Mouse (Mus musculus) c-Kit-negative CD71-positive TER-119-positive erythroid progenitor cells, embryonic 14.5 days (primary cell): ENCODE measurements around the gene 4921524J17Rik.

Source experiments
- DNase-seq: peaks from one replicate; pipeline ENCODE4 v3.0.0-alpha.2; 2013; ENCODE audit warnings: low read depth, low spot score

Gene 4921524J17Rik

GRCm38 (mm10) chr8:85432168-85433016 is at the start of gene 4921524J17Rik:
4921524J17Rik (minus strand) TSS chr8:85432833.
- peak; percentile 91 for DNase-seq

- no peak for DNase-seq
Observed at GRCm38 (mm10) chr8:85482427-85482826, 49.8 kb upstream of the 4921524J17Rik start.

DNA sequence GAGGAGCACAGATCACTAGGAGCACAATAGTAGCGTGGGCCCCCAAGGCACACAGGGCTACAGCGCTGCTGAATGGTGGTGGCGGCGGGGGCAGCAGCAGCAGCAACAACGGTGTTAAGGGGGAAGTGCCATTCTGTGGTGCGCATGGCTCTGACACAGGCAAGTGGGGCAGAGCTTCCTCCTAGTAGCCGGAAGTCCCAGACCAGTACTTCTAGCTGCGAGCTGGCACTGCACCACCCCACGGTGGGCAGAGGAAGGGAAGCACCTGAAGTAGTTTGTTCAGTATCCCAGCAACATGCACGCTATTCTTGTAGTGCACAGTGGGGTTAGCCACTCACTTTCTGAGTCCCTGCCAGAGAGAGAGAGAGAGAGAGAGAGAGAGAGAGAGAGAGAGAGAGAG is 49.3 kb upstream of the 4921524J17Rik start:
- DNase-seq, result no peak

GRCm38 (mm10) chr8:85479710-85480109 is 47.1 kb upstream of the 4921524J17Rik start:
- DNase-seq, result no peak

- DNase-seq, result no peak
Observed at GRCm38 (mm10) chr8:85478397-85478796, 45.8 kb upstream of the 4921524J17Rik start.

DNA sequence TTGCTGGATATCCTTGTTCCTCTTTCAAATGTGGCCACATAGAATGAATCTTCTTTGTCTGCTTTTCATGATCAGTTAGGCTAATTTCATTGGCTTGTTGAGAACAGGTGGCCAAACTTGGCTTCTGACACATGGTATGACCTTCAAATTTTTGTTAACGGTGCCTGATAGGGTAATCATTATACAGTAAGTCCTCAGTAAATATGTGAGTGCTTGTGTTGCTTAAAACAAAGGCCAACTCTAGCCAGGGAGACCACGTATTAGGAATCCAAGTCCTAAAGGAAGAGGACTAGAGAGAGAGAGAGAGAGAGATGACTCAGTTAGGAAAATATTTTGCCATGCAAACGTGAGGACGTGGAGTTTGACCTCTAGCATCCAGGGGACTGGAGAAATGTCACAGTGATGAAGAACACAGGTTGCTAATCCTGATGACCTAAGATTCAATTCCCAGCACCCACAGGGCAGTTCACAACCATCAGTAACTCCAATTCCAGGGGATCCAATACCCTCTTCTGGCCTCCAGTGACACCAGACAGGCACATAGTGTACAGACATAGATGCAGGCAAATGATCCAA is 44.4 kb upstream of the 4921524J17Rik start:
- DNase-seq, result no peak

DNA sequence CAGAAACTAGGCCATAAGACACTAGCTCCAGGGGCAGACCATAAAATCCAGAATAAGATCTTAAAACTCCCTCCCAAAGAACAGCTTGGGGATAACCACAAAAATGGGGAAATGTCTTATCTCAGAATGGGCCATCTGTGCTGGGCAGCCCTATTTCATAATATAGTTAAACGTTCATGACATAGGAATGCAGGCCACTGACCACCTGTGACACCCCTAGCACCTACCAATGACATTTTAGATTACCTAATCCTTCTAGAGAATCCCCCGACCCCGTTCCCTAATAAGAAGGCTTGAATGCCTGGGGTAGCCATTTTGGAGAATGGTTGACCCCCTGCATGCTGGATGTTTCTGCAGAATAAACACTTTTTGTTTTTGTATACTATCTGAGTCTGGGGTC is 42.3 kb upstream of the 4921524J17Rik start:
- DNase-seq, result no peak

DNA sequence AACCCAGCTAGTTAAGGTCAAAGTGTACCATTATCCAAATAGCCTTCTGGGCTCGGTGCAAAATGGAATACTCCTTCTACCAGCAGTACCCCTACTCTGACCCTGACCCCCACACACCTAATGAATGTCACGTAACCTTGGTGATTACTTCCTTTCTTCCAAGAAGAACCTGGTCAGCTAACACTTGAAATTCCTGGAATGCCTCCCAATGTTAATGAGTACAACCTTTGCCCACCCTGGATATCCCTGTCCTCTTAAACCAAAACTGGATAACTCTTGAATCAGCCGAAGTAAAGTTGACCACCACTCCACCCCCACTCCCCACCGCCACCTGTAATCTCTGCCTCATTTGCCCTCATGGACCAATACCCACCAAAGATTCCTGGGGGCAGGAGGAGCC is 40.6 kb upstream of the 4921524J17Rik start:
- no peak for DNase-seq

DNA sequence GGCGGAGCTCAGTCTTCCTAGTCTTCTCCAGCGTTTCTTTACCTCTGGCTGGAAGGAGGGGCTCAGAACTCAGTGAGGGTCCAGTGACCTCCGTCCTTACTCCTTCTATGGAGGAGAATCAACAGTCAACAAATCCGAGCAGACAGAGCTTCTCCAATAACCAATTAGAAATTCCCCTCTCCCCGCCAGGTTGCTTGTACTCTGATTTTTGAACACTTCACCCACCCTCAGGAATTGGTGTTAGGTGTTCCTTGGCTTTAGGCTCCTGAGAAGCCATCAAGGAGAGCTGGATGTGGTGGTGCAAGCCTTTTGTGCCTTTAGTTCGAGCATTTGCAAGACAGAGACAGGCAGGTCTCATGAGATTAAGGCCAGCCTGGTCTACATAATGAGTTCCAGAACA is 40.2 kb upstream of the 4921524J17Rik start:
- DNase-seq, result no peak

DNA sequence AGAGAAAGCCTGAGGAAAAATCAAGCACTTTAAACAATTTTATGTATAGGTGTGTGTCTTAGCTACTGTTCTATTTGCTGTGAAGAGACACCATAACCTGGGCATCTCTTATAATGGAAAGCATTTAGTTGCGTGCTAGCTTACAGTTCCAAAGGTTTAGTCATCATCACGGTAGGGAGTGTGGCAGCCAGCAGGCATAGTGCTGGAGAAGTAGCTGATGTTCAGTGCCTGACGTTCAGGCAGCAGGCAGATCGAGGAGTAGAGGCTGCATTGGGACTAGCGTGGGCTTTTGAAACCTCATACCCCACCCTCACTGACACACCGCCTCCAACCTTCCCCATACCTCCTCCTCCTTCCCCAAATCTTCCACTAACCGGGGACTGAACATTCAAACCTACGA is 38.1 kb upstream of the 4921524J17Rik start:
- DNase-seq, result no peak

GRCm38 (mm10) chr8:85466056-85466455 is 33.4 kb upstream of the 4921524J17Rik start:
- DNase-seq, result no peak

GRCm38 (mm10) chr8:85464316-85464715 is 31.7 kb upstream of the 4921524J17Rik start:
- no peak for DNase-seq

- DNase-seq, result no peak
Observed at GRCm38 (mm10) chr8:85462441-85462840, 29.8 kb upstream of the 4921524J17Rik start.

GRCm38 (mm10) chr8:85461377-85461776 is 28.7 kb upstream of the 4921524J17Rik start:
- DNase-seq, result peak; percentile 1

DNA sequence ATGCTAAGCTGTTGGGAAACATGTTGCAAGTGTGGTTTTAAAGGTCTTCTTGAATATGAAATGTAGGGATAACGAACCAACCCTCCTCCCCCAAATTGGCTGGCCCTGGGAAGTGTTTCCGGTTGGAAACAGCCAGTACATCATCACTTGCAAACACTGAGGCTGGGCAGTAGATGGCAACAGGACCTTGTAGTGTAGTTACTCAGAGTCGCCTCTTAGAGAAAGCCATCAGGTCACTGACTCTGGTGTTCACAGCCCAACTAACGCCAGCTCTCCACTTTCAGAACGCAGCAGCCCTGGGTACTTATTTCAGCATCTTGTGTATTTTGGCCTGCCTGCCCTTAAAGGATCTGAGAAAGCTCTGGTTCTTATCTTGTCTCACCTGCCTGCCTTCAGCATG is 28.2 kb upstream of the 4921524J17Rik start:
- no peak for DNase-seq

DNA sequence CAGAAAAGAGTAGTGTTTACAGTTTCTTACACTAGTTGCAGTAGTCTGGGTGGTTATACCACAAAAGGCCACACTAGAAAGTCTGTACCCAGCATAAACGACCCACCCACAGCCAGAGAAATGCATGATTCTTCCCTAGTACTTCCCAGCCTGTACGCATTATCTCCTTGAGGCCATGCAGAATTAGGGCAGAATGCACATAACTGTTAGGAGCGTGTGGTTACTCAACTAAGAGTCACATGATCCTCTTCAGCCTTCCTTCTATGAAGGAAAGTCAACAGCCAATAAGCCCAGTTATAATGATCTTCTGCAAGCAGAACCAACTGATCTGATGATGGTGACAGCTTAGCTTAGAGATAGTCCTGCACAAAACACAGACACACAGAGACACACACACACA is 26.9 kb upstream of the 4921524J17Rik start:
- no peak for DNase-seq

GRCm38 (mm10) chr8:85456536-85456935 is 23.9 kb upstream of the 4921524J17Rik start:
- DNase-seq, result peak; percentile 33

DNA sequence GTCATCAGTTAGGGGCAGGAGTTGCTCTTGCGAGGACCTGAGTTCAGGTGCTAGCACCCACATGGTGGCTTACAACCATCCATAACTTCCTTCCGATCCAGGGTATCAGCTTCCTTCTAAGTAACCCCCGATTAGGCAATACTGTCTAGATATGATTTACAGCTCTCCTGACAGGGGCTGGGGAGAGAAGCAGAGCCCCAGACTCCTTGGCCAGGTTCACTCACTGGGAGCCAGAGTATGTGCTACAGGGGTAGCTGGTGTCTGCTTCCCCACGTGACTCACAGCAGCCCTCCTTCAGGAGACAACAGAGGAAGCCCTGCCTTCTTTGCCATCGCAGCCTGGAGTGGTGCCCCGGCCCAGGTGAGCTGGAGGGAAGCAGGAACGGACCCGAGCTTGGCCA is 22.1 kb upstream of the 4921524J17Rik start:
- DNase-seq, result no peak

DNA sequence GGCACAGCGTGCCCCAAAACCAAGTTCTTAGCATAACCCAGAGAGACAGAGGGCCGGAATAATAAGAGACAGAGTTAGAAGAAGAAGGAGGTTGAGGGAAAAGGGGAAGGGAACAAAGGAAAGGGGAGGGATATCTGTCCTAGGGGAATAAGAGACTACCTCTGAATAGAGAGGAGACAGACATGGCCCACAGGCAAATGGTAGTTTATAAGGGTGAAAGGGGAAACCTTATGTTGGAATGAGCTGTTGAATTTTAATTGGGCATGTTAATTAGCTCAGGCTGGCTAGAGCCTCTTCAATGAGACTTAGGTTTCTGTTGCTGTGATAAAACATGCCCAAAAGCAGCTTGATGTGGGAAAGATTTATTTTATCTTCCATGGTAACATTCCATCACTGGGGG is 20.6 kb upstream of the 4921524J17Rik start:
- no peak for DNase-seq

DNA sequence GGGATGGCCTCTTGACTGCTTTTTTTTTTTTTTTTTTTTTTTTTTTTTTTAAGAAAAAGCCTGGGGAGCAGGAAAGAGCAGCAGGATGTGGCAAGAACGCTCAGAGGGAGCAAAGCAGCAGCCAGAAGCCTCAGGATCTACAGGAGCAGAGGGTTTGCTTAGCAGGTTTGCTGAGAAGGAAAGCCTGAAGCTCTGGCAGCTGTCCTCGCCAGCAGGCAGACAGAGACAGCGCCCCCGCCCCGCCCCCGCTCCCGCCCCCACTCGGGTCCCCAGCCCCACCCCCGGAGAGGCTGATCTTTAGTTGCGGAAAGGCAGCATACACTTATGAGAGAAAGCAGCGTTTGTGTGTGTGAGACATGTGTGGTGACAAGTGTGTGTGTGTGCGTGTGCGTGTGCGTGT is 19.7 kb upstream of the 4921524J17Rik start:
- DNase-seq, result no peak

- DNase-seq, result no peak
Observed at GRCm38 (mm10) chr8:85450335-85450734, 17.7 kb upstream of the 4921524J17Rik start.

- no peak for DNase-seq
Observed at GRCm38 (mm10) chr8:85445936-85446685, 13.5 kb upstream of the 4921524J17Rik start.
